Mouse (Mus musculus) heart, embryonic 14.5 days (tissue): Measurements from ENCODE around the gene St6galnac4. TPM values are rescaled to one million over a fixed set of nuclear protein-coding genes. Genes with fewer than 3 reads are reported as not detected.

ENCODE experiments used
- ATAC-seq: fragments of 200-750 bp; cut with Nextera tagmentation; 2 replicates; pipeline ENCODE4 v1.8.0; 2017; ENCODE audit warnings: low read depth, moderate TSS enrichment; ENCODE audit not compliant: insufficient number of reproducible peaks, insufficient read depth, low FRiP score
- H3K27ac ChIP-seq, 2 experiments: fragments of 200-500 bp in 1 of 2; fragments of 300-500 bp in 1 of 2; sonication (generic) in 1 of 2; replicated peaks in 1 of 2; 2 replicates each; pipeline ENCODE4 v1.5.1; 2012 to 2014; ENCODE audit warnings: low read depth in 2 of 2, low read length in 2 of 2, control low read depth in 1 of 2, mild to moderate bottlenecking in 1 of 2, mixed read lengths in 1 of 2; ENCODE audit not compliant: control insufficient read depth in 1 of 2, insufficient read depth in 1 of 2
- H3K27me3 ChIP-seq: fragments of 300-500 bp; sonication (generic); 2 replicates; pipeline ENCODE4 v1.6.1; 2014; ENCODE audit warnings: mild to moderate bottlenecking, low read length, control low read depth; ENCODE audit not compliant: control insufficient read depth, insufficient read depth
- H3K36me3 ChIP-seq: fragments of 300-500 bp; sonication (generic); 2 replicates; pipeline ENCODE4 v1.6.1; 2014; ENCODE audit warnings: mild to moderate bottlenecking, control low read depth, low read length, mixed read lengths; ENCODE audit not compliant: control insufficient read depth, insufficient read depth
- H3K4me1 ChIP-seq, 2 experiments: fragments of 200-500 bp in 1 of 2; fragments of 300-500 bp in 1 of 2; sonication (generic) in 1 of 2; 2 replicates each; pipeline ENCODE4 v1.6.1; 2012 to 2014; ENCODE audit warnings: low read length in 2 of 2, control low read depth in 1 of 2, mixed read lengths in 1 of 2; ENCODE audit not compliant: control insufficient read depth in 2 of 2, insufficient read depth in 2 of 2
- H3K4me2 ChIP-seq: fragments of 300-500 bp; sonication (generic); 2 replicates; pipeline ENCODE4 v1.6.1; 2014; ENCODE audit warnings: mild to moderate bottlenecking, low read length
- H3K4me3 ChIP-seq, 2 experiments: fragments of 200-500 bp in 1 of 2; fragments of 300-500 bp in 1 of 2; sonication (generic) in 1 of 2; 2 replicates each; pipeline ENCODE4 v1.5.1; 2012 to 2014; ENCODE audit warnings: low read length in 2 of 2, mild to moderate bottlenecking in 2 of 2, control low read depth in 1 of 2, low read depth in 1 of 2, moderate library complexity in 1 of 2; ENCODE audit not compliant: control insufficient read depth in 1 of 2, insufficient read depth in 1 of 2
- H3K9ac ChIP-seq: fragments of 300-500 bp; sonication (generic); 2 replicates; pipeline ENCODE4 v1.6.1; 2014; ENCODE audit warnings: mild to moderate bottlenecking, low read length
- H3K9me3 ChIP-seq: fragments of 300-500 bp; sonication (generic); 2 replicates; pipeline ENCODE4 v1.6.1; 2016; ENCODE audit warnings: low read length, control low read depth; ENCODE audit not compliant: control insufficient read depth
- WGBS: fragments of 180-500 bp; shearing (Covaris S2); extraction: QIAGEN DNeasy Blood & Tissue Kit; methylation state at CpG from one replicate; pipeline ENCODE4 v1.1.7; 2014; 5-methylcytosine and 5-hydroxymethylcytosine counted together
- polyA plus RNA-seq: library from polyadenylated mRNA; unstranded; fragments of >200 nt; fragmentation: Nextera tagmentation; extraction: Ambion mirVana; gene quantifications from 2 replicates; pipeline ENCODE4 v1.2.1, GENCODE M21; 2014

The St6galnac4 gene
- 33.4 and 35.7 TPM in 2 replicates for polyA plus RNA-seq

DNA sequence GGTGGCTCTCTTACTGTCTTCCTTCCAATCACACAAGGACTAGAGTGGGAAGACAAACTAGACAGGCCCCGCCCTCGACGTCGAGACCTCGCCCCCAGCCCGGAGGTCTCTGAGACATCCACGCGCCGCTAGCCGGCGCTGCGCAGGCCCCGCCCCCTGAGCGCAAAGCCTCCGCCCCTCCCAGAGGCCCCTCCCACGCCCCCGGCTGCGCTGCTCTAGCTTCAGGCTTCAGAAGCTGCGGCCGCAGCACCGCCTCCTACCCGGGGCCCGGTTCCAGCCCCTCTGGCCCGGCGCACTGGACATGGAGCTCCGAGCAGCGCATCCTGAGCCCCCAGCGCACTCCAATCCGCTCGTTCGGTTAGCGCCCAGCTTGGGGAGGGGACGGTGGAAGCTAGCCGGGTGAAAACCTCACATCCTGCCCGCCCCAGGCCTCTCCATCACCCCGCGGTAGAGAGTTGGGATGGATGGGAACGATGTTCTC lies at the start of gene St6galnac4:
Gene St6galnac4 (plus strand): TSS at position 225 of the 481 bp plus-strand sequence.
- Histone ChIP-seq H3K9me3 (no peaks in the 10 kb centered on the region), H3K36me3 (peaks cover 17% of the 10 kb centered on the region), H3K4me2 (peak within 1 kb of the TSS; percentile 89), H3K27ac (peak within 1 kb of the TSS; percentile 88 to 89), H3K27me3 (0 out of 2 replicates have a peak, but pooled peaks cover 3% of the 10 kb centered on the region), H3K4me3 (peak within 1 kb of the TSS; percentile 66 to 78), H3K4me1 (peaks cover 28 to 29% of the 10 kb centered on the region in 2 experiments), H3K9ac (peak within 1 kb of the TSS; percentile 82)
- peak; percentile 84 for ATAC-seq
- under 1% methylated on average over 38 of the region's 38 CpGs for WGBS

DNA sequence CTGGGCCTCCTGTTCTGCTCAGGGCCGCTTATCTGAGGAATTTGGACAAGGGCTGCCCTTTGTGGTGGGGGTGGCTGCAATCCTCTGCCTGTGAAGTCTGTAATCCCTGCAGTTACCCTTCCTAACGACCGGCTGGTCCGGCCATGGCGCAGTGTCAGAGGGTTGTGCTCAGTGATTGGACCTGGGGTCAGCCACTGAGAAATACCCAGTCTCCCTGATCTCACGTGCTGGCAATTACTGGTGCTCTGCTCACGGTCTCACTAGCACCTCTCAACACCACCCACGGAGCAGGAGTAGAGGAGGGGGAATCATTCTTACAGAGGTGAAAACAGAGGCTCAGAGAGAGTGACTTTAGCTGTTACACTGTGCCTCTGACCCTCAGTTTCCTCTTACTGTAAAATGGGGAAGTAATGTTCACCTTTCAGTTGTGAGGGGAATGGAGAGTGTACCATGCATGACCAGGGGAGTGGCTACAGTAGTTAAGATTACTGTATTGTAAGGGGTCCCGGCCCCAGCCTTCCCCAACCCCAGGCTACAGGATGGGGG lies 49.5 kb upstream of the St6galnac4 start:
- Histone ChIP-seq H3K4me1 (peaks cover 36 to 52% of the 10 kb centered on the region in 2 experiments), H3K9ac (peak overlapping the region; percentile 87), H3K27me3 (no peaks in the 10 kb centered on the region), H3K4me3 (peak overlapping the region; percentile 62 to 80), H3K36me3 (no peaks in the 10 kb centered on the region), H3K27ac (peak overlapping the region; percentile 84 to 88), H3K9me3 (no peaks in the 10 kb centered on the region), H3K4me2 (peak overlapping the region; percentile 80)
- 8% methylated on average over 9 of the region's 9 CpGs for WGBS
- ATAC-seq = 0 out of 2 replicates have a peak, but pooled peaks have one; percentile 7

DNA sequence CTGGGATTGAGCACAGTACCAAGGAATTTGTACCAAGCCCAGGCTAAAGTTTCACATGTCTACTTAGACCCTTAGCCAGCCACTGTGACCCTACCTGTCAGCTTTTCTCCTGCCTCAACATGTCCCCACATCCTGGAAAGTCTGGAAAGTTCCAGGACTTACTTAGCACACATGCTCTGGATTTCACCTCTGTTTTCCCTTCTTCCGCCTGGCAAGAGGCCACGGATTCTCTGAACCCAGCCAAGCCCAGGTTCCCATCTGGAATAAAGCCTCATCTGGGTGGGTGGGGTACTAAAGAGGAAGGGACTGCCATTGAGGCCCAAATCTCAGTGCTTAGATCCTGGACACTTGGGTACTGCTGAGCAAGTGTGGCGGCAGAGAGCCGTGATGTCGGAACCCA lies 49.0 kb upstream of the St6galnac4 start:
- Histone ChIP-seq H3K4me3 (peak overlapping the region; percentile 62 to 80; a peak in 2 of 4 replicates), H3K27me3 (no peaks in the 10 kb centered on the region), H3K9me3 (no peaks in the 10 kb centered on the region), H3K27ac (peak overlapping the region; percentile 84 to 88; a peak in 3 of 4 replicates), H3K4me1 (peaks cover 37 to 54% of the 10 kb centered on the region in 2 experiments), H3K36me3 (no peaks in the 10 kb centered on the region), H3K4me2 (peak overlapping the region; percentile 80), H3K9ac (peak overlapping the region; percentile 87)
- 73% methylated on average over 5 of the region's 5 CpGs for WGBS
- ATAC-seq = no peak

DNA sequence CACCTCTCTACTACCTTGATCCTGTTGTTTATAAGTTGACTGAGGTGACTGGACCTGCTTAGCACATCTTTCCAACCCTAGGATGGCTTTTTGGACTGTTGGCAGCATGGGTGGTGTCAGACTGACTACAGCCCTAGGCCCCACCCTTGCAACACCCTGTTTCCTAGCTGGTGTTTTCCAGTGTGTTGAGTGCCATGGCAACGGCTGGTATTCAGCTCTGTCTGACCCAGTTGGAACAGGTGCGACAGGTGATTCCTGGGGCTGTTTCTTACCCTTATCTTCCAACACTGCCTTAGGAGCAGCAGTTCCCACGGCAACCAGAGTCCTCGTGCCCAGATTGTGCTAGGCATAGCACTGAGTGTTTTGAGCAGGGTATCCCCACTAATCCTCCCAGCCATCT lies 48.4 kb upstream of the St6galnac4 start:
- 0 out of 2 replicates have a peak overlapping the region, but pooled peaks have one; percentile 80 for H3K4me2 ChIP-seq
- no peaks in the 10 kb centered on the region for H3K9me3 ChIP-seq
- H3K4me3 ChIP-seq = no peak overlapping the region
- H3K9ac ChIP-seq = peak overlapping the region; percentile 87; the same call in 1 of the 2 replicates
- WGBS = 67% methylated on average over 4 of the region's 4 CpGs
- no peak for ATAC-seq
- H3K36me3 ChIP-seq = no peaks in the 10 kb centered on the region
- H3K27me3 ChIP-seq = no peaks in the 10 kb centered on the region
- H3K27ac ChIP-seq = no peak overlapping the region
- peaks cover 39 to 59% of the 10 kb centered on the region in 2 experiments for H3K4me1 ChIP-seq

DNA sequence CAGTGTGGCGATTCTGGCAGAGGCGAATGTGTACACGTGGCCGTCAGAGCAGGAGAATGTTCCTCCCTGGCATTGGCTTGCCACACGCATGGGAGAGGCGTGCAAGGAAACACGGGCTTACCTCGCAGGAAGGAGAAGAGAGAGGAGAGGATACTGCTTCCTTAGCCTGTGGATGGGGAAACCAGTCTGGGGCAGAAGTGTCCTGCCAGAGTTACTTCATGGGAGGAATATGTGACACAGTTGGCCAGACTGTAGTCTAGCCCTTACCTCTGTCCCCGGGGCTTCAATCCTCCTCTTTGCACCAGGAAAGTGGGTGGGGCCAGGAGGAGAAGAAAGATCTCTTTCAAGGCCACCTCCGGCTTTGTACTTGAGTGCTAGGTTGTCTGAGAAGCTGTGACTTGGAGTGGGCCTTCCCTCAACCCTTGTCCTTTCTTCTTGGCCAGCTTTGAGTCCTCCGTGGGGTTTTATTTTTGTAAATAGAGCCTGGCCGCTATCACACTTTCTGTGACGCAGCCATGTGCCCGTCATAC lies 47.4 kb upstream of the St6galnac4 start:
- H3K9ac ChIP-seq = no peak overlapping the region; the same call in 1 of the 2 replicates
- H3K27me3 ChIP-seq = no peaks in the 10 kb centered on the region
- H3K9me3 ChIP-seq = no peaks in the 10 kb centered on the region
- no peak overlapping the region for H3K4me3 ChIP-seq
- peaks cover 39 to 54% of the 10 kb centered on the region in 2 experiments for H3K4me1 ChIP-seq
- no peak overlapping the region for H3K27ac ChIP-seq
- ATAC-seq = no peak
- 71% methylated on average over 14 of the region's 14 CpGs for WGBS
- no peak overlapping the region for H3K4me2 ChIP-seq
- H3K36me3 ChIP-seq = no peaks in the 10 kb centered on the region

DNA sequence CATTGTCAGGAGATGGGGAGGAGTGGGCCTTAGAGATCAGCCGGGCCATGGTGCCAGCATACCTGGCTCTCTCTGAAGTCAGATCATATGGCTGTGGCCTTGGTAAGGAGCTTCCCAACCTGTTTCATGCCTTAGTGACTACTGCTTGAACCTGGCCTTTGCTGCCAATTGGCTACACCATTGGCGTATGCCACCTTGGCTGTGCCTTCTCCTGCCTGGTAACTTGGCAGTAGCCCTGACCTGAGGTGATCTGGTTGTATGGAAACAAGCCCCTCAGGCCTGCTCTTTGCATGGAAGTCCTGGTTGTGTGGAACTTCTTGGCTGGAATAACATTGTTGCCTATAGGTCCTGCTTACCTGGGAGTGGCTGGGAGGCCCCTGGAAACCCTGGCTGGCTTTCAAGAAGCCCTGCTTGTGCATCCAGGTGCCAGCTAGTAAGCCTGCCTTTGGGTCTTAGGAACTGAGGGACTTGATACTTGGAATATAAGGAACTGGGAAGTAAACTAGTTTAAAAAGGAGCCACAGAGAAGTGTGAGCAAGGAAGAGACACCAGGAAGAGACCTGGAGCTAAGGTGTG lies 45.5 kb upstream of the St6galnac4 start:
- H3K4me3 ChIP-seq = no peak overlapping the region
- no peaks in the 10 kb centered on the region for H3K9me3 ChIP-seq
- WGBS = 100% methylated on average over 2 of the region's 2 CpGs
- no peaks in the 10 kb centered on the region for H3K36me3 ChIP-seq
- H3K9ac ChIP-seq = no peak overlapping the region; the same call in 1 of the 2 replicates
- ATAC-seq = no peak
- no peak overlapping the region for H3K4me2 ChIP-seq
- peaks cover 33 to 48% of the 10 kb centered on the region in 2 experiments for H3K4me1 ChIP-seq
- H3K27ac ChIP-seq = no peak overlapping the region
- no peaks in the 10 kb centered on the region for H3K27me3 ChIP-seq

DNA sequence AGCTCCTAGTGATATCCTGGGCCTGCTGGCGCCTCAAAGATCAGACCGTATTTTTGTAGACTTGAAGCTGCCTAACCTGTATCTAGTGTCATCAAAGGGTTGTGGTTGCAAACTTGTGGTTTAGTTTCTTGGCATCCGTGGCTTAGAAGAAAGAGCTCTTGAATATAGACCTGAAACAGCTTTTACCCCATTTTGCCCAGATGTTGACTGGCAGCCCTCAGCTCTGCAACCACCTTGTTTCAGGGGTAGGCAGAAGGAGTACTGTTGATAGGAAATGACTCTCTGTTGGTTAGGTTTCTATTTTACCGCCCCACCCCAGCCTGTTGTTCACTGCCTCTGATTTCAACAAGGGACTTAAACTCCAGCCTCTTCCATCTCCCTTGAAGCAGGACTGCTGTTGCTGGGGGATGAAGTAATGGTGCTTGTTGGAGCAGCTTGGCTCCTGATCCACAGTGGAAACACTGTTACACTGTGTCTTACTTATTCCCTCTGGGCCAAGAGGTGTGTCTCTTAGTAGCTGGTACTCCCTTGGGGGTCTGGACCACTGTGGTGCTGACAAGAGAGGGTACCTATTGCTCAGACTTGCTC lies 44.8 kb upstream of the St6galnac4 start:
- Histone ChIP-seq H3K27ac (no peak overlapping the region), H3K9ac (no peak overlapping the region), H3K4me3 (no peak overlapping the region), H3K4me1 (peaks cover 27 to 43% of the 10 kb centered on the region in 2 experiments), H3K9me3 (no peaks in the 10 kb centered on the region), H3K27me3 (no peaks in the 10 kb centered on the region), H3K36me3 (no peaks in the 10 kb centered on the region), H3K4me2 (no peak overlapping the region)
- 89% methylated on average over 4 of the region's 4 CpGs for WGBS
- no peak for ATAC-seq
